Mouse (Mus musculus): ENCODE data around the gene Syncrip. TPM values are rescaled to one million over a fixed set of nuclear protein-coding genes. Genes with fewer than 3 reads are reported as not detected.
A peak's percentile ranks its signal among the peaks of the same experiment; 100 is the strongest.

The Syncrip gene
- total and polyA plus RNA-seq, 2 experiments from 2014 or later = 59.5 to 72.4 TPM

DNA sequence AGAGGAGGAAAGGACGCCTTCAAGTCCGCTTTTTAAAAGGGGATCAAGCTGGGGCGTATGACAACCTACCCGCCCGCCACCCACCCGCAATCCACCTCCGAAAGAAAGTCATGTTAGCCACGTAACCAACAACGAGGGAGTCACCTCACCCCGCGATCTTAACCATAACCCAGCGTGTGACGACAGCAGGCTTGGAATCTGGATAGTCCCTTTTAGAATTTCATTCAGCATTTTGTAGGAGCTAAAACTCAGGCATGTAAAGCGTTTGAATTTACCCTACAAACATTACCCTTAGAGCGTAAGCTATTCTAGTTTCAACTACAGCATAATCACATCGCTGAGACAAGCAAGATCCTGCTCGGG, 43.2 kb downstream of the Syncrip start:
- ATAC-seq (peak; percentile 68), DNase-seq (ENCODE audit: low spot score) (no peak)
- under 1% methylated on average over 17 of the region's 17 CpGs for WGBS
- Histone ChIP-seq H3K4me2 (ENCODE audit: low read depth, low read length) (peak overlapping the region; percentile 83), H3K4me1 (ENCODE audit: insufficient read depth, low read length) (peaks cover 4% of the 10 kb centered on the region; the same call in 1 of the 2 replicates), H3K27me3 (ENCODE audit: insufficient read depth, low read length) (no peaks in the 10 kb centered on the region), H3K9ac (replicated peaks; ENCODE audit: low read length) (peak overlapping the region; percentile 87), H3K9me3 (ENCODE audit: low read length) (no peaks in the 10 kb centered on the region), H3K36me3 (ENCODE audit: insufficient read depth, low read length) (no peaks in the 10 kb centered on the region), H3K27ac (peak overlapping the region; percentile 93), H3K4me3 (ENCODE audit: low read length) (peak overlapping the region; percentile 87)
- no peak for TF ChIP-seq CTCF (IDR thresholded peaks at IDR 0.05; ENCODE audit: low read depth)

DNA sequence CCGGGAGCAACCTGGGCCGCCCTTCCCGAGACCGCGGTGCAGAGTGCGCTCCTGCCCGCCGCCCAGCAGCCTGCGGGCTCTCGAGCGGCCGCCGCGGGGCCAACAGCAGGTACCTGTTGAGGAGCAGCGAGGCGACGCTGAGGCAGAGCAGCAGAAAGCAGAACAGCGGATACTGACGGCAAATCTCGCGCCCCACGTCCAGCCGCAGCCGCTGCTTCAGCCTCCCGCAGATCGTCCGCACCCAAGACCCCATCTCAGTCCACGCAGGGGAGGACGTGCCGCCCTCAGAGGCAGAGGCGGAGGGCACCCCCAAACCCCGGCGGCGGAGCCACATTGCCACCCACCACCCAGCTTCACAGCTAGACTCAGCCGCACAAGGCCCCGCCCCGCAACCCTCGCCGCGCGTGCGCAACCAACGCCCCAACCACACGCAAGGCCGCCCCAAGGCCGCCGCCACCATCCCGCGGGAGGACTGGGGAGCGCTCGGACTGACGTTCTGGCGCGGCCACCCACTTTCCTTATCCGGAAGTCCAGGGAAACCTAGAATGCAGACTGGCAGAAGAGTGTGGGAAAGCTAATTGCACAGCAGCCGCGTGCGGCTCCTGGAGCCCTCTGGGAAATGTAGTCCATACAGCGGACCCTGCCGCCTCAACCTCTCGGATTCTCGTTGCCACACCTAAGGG, 43.7 kb downstream of the Syncrip start, which contains the start of gene Snx14:
Snx14 (minus strand) TSS at position 404 of the 683 bp plus-strand sequence.
- H3K36me3 ChIP-seq (ENCODE audit: insufficient read depth, low read length) = no peaks in the 10 kb centered on the region
- H3K27ac ChIP-seq = peak within 1 kb of the TSS; percentile 93
- peak within 1 kb of the TSS; percentile 83 for H3K4me2 ChIP-seq (ENCODE audit: low read depth, low read length)
- H3K27me3 ChIP-seq (ENCODE audit: insufficient read depth, low read length) = no peaks in the 10 kb centered on the region
- no peak for TF ChIP-seq CTCF (IDR thresholded peaks at IDR 0.05; ENCODE audit: low read depth)
- ATAC-seq (peak; percentile 98), DNase-seq (ENCODE audit: low spot score) (peak; percentile 96)
- H3K9ac ChIP-seq (replicated peaks; ENCODE audit: low read length) = peak within 1 kb of the TSS; percentile 87
- peak within 1 kb of the TSS; percentile 87 for H3K4me3 ChIP-seq (ENCODE audit: low read length)
- WGBS = under 1% methylated on average over 62 of the region's 62 CpGs
- H3K9me3 ChIP-seq (ENCODE audit: low read length) = no peaks in the 10 kb centered on the region
- peaks cover 4% of the 10 kb centered on the region; the same call in 1 of the 2 replicates for H3K4me1 ChIP-seq (ENCODE audit: insufficient read depth, low read length)

DNA sequence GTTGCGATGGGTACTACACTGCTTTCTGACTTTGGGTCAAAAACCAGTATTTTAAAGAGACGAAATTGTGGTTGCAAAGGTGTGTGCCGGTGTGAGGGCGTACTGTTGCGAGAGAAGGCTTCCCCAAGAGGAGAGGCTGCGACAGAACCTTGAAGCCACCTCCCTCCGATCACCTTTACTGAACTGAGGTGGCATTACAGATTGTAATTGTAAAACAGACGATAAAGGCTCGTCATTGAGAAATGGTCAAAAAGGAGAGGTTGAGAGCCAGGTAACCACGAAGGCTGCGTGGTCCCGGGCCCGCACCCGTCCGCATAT, 44.2 kb downstream of the Syncrip start:
- no peak for TF ChIP-seq CTCF (IDR thresholded peaks at IDR 0.05; ENCODE audit: low read depth)
- Histone ChIP-seq H3K4me1 (ENCODE audit: insufficient read depth, low read length) (peaks cover 4% of the 10 kb centered on the region; the same call in 1 of the 2 replicates), H3K9ac (replicated peaks; ENCODE audit: low read length) (peak overlapping the region; percentile 87), H3K27ac (peak overlapping the region; percentile 93), H3K36me3 (ENCODE audit: insufficient read depth, low read length) (no peaks in the 10 kb centered on the region), H3K4me2 (ENCODE audit: low read depth, low read length) (peak overlapping the region; percentile 83), H3K9me3 (ENCODE audit: low read length) (no peaks in the 10 kb centered on the region), H3K27me3 (ENCODE audit: insufficient read depth, low read length) (no peaks in the 10 kb centered on the region), H3K4me3 (ENCODE audit: low read length) (peak overlapping the region; percentile 87)
- ATAC-seq (0 out of 2 replicates have a peak, but pooled peaks have one; percentile 1), DNase-seq (ENCODE audit: low spot score) (no peak)
- WGBS = under 1% methylated on average over 15 of the region's 15 CpGs

- no peak for TF ChIP-seq CTCF (IDR thresholded peaks at IDR 0.05; ENCODE audit: low read depth)
- Histone ChIP-seq H3K27ac (peak overlapping the region; percentile 93; the same call in 1 of the 2 replicates), H3K36me3 (ENCODE audit: insufficient read depth, low read length) (no peaks in the 10 kb centered on the region), H3K4me1 (ENCODE audit: insufficient read depth, low read length) (peaks cover 4% of the 10 kb centered on the region; the same call in 1 of the 2 replicates), H3K27me3 (ENCODE audit: insufficient read depth, low read length) (no peaks in the 10 kb centered on the region), H3K4me2 (ENCODE audit: low read depth, low read length) (peak overlapping the region; percentile 83), H3K9me3 (ENCODE audit: low read length) (no peaks in the 10 kb centered on the region), H3K9ac (replicated peaks; ENCODE audit: low read length) (peak overlapping the region; percentile 87), H3K4me3 (ENCODE audit: low read length) (peak overlapping the region; percentile 87)
- 47% methylated on average over 10 of the region's 10 CpGs for WGBS
- ATAC-seq (no peak), DNase-seq (ENCODE audit: low spot score) (peak; percentile 2)
Observed at GRCm38 (mm10) chr9:88437342-88438236, 44.8 kb downstream of the Syncrip start.

GRCm38 (mm10) chr9:88424356-88424755, 58.0 kb downstream of the Syncrip start:
- no peak for ATAC-seq
- 89% methylated on average over 2 of the region's 2 CpGs for WGBS
- peaks cover 5% of the 10 kb centered on the region; the same call in 1 of the 2 replicates for H3K36me3 ChIP-seq (ENCODE audit: insufficient read depth, low read length)
- no peak for TF ChIP-seq CTCF (IDR thresholded peaks at IDR 0.05; ENCODE audit: low read depth)
- no peak overlapping the region for H3K27ac ChIP-seq
- no peaks in the 10 kb centered on the region for H3K27me3 ChIP-seq (ENCODE audit: insufficient read depth, low read length)
- DNase-seq (ENCODE audit: low spot score) = no peak
- no peak overlapping the region for H3K9ac ChIP-seq (replicated peaks; ENCODE audit: low read length)
- no peaks in the 10 kb centered on the region for H3K4me1 ChIP-seq (ENCODE audit: insufficient read depth, low read length)
- H3K4me2 ChIP-seq (ENCODE audit: low read depth, low read length) = no peak overlapping the region
- no peaks in the 10 kb centered on the region for H3K9me3 ChIP-seq (ENCODE audit: low read length)
- H3K4me3 ChIP-seq (ENCODE audit: low read length) = no peak overlapping the region

GRCm38 (mm10) chr9:88422428-88422827, 59.9 kb downstream of the Syncrip start:
- DNase-seq (ENCODE audit: low spot score) = no peak
- Histone ChIP-seq H3K36me3 (ENCODE audit: insufficient read depth, low read length) (peaks cover 12% of the 10 kb centered on the region), H3K4me1 (ENCODE audit: insufficient read depth, low read length) (no peaks in the 10 kb centered on the region), H3K4me2 (ENCODE audit: low read depth, low read length) (no peak overlapping the region), H3K27ac (no peak overlapping the region), H3K27me3 (ENCODE audit: insufficient read depth, low read length) (no peaks in the 10 kb centered on the region), H3K9ac (replicated peaks; ENCODE audit: low read length) (no peak overlapping the region), H3K9me3 (ENCODE audit: low read length) (no peaks in the 10 kb centered on the region), H3K4me3 (ENCODE audit: low read length) (no peak overlapping the region)
- WGBS = 97% methylated on average over 4 of the region's 4 CpGs
- 0 out of 2 replicates have a peak, but pooled peaks have one; percentile 15 for TF ChIP-seq CTCF (IDR thresholded peaks at IDR 0.05; ENCODE audit: low read depth)
- no peak for ATAC-seq
